Mouse (Mus musculus) induced T-regulatory cell, adult 2 months (primary cell): ENCODE measurements at regions not wholly inside any gene's neighbourhood (a gene's known extent, or its start where the extent isn't known, plus 50 kb on each side); places are given as distances from the start of the nearest gene placed in this dataset.
"Not testable (repeated sequence)": the region's sequence is repeated elsewhere in the genome, so short reads cannot be mapped to it uniquely, and the experiment has no call there.

Experiments
- DNase-seq: peaks from one replicate; pipeline ENCODE4 v3.0.0-alpha.2; 2012; ENCODE audit warnings: low read depth

GRCm38 (mm10) chr1:94969543-94969942 is 343.9 kb upstream of the Fam174a start:
- no peak for DNase-seq

GRCm38 (mm10) chr1:94970103-94970759 is 343.2 kb upstream of the Fam174a start:
- DNase-seq = no peak

DNA sequence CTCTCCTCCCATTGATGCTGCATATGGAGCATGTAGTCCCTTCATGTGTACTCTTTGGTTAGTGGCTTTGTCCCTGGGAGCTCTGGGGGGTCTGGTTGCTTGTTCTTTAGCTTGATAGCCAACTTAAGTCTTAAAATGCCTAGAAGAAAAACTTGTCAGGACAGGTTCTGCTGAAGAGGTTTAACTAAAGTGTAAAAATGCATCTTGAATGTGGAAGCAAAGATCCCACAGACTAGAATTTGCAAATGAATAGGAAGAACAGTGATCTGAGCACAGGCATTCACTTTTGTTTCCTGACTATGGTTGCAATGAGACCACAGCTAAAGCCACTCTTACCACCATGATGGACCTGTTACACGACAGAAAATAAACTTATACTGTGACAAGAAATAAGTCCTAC is 320.1 kb upstream of the Fam174a start:
- DNase-seq = no peak

DNA sequence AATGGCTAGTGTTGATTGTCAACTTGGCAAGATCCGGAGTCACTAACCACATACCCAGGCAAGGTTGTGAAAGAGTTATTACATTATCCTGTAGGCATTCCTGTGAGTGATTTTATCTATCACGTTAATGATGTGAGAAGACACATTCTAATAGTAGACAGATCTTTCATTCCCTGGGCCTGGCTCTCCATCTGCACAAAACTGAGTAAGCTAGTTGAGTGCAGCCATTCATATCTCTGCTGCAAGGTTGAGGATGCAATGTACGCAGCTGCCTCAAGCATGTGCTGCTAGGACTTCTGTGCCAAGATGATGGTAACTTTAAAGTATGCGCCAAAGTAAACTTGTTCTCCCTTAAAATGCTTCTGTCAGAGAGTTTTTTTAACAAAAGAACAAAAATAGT is 309.5 kb upstream of the Fam174a start:
- DNase-seq = no peak

DNA sequence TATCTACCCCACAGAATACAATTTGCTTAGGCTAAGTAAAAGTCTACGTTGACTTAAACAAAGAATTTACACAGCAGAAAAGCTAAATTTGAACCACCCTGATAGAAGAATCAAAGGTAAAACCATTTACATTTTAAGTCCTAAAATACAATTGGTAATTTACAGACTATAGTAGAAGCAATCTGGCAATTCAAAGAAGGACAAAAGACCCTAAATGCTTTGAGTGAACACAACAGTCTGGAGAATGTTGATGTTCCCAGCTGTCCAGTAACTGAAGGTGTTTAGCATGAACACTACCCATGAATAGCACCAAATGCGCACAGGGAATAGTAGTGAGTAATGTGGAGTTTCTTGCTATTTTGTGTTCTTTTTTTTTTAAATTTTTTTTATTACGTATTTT is 282.8 kb upstream of the Fam174a start:
- no peak for DNase-seq

- DNase-seq = not testable (repeated sequence)
These were observed 279.6 kb upstream of the Fam174a start for GRCm38 (mm10) chr1:95033661-95034414.

DNA sequence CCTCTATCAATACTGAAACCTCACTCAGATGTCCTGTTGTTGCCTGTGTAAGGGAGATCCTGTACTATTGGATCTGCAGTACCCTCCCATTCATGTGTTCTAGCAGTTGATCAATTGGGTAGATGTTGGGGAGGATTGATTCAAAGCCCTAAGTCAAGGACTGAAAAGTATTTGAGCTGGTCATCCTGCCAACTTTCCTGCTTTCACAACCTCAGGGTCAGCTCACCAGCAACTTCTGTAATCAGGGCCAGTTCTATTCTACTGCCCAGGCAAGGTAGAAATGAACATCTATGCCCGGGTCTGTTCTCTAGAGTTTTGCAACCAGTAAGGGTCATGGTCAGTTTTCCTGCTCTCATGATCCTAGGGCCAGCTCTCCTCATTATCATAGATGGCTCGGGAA is 275.0 kb upstream of the Fam174a start:
- no peak for DNase-seq

GRCm38 (mm10) chr1:95040332-95040731 is 273.1 kb upstream of the Fam174a start:
- DNase-seq = no peak

GRCm38 (mm10) chr1:95043355-95043754 is 270.1 kb upstream of the Fam174a start:
- DNase-seq = no peak

- DNase-seq = no peak
These were observed 248.9 kb upstream of the Fam174a start for GRCm38 (mm10) chr1:95064330-95065193.

DNA sequence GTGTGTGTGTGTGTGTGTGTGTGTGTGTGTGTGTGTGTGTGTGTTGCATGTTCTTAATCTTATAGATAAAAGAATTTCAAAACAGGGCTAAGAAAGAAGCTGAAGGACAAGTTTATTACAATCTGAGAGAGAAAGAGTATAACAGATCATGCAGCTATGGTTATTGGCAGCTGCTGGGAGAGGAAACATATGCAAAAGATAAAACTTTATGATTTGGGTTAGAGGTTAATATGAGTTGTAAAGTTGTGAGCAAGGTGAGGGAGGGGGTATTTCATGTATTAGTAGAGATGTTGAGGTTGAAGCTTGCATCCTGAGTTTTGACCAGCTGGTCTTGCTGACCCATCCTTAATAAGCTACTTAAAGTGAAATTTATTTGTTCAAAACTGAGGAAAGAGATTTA is 247.8 kb upstream of the Fam174a start:
- DNase-seq = no peak

GRCm38 (mm10) chr1:95066040-95066439 is 247.4 kb upstream of the Fam174a start:
- no peak for DNase-seq

DNA sequence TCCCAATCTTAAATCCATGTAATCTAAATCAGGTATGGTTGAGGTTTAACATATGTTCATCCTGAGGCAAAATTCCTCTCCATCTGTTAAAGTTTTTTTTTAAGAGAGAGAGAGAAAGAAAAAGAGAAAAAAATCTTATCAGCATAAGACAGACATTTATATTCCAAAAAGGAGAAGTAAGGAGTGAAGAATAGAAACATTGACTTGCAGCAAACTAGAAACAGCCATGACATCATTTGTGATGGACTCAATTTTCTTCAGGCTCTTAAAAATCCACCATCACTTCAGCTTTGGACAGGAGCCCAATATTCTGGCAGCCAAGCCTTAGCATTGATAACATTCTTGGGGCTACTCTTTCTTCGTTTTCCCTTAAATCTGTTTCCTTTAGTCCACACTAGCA is 238.3 kb upstream of the Fam174a start:
- DNase-seq = no peak

GRCm38 (mm10) chr1:95109966-95110365 is 203.5 kb upstream of the Fam174a start:
- no peak for DNase-seq

DNA sequence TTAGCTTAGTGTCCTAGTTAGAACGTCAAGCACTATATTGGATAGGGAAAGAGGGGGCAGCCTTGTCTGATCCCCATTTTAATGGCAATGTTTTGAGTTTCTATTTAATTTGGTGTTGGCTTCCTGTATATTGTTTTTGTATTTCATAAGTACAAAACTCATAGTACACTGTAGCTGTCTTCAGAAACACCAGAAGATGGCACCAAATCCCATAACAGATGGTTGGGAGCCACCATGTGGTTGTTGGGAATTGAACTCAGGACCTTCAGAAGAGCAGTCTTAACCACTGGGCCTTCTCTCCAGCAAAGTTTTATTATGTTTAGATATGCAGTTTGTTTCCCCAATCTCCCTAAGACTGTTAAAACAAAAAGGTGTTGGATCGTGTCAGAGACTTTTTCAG is 199.9 kb upstream of the Fam174a start:
- DNase-seq = peak; percentile 4

GRCm38 (mm10) chr1:95147531-95147930 is 165.9 kb upstream of the Fam174a start:
- no peak for DNase-seq

DNA sequence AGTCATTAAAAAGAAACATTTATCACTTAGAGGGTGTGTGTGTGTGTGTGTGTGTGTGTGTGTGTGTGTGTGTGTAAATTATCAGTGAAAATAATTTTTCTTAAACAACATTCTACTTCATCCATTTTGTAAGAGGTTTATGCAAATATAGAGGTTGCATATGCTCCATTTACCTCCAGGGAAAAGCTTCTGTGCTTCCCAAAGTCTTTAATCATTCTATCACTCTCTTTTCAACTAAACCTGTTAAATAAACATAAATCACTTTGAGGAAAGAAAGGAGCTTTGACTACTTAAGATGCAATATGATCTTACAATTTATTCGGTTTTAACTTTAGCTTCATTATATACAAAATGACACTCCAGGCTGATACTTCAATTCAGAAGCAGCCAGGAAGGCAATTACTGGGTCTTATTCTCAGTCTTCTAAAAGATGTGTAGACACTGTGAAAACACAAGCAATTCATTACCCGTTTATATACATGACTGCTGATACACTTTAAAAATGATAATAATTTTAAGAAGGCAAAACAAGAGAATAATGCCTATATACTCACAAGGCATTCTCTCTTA is 139.3 kb upstream of the Fam174a start:
- no peak for DNase-seq

DNA sequence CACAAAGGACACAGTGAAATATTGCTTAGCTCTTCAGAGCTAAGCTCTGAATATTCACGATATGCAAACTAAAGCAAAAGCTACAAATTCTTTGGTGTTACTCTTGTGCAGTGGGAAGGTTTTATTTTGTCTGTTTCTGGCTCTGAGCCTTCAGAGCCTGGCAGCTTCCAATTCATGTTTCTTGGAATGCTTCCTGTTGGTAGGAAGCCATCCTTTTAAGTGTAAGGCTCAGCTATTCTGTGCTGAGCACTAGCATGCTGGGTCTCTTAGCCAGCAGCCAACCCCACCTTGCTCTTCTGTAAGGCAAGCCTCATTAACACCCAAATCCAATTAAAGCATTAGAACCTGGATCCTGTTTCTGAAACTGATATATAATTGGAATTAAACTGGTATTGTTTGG is 94.5 kb upstream of the Fam174a start:
- DNase-seq = no peak

DNA sequence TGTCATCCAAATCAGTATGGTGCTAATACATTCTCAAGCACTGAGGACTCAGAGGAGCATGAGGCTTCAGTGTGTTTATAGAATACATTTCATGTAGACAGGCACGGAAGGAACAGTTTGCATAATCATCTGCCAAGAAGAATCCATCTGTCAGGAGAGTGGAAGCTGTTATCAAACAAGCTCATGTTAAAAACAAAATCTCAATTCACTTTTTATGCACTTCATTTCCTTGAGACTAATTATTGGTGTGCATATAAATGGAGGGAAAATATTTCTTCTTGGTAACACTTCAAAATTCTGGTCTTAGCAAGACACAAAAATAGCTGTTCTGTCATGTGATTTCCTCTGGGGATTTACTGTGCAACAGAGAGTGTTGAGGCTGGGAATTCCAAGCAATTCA is 90.1 kb upstream of the Fam174a start:
- DNase-seq = no peak

- no peak for DNase-seq
These were observed 71.7 kb upstream of the Fam174a start for GRCm38 (mm10) chr1:95241671-95242150.
